Mouse (Mus musculus): ENCODE measurements around the gene Tox2.

Gene Tox2

GRCm38 (mm10) chr2:163202884-163203634 is at the start of gene Tox2:
Gene Tox2 (plus strand): TSS chr2:163203125.
- in situ Hi-C loops (cut with MseI, MboI): loop anchor here in 1 of 2 experiments (10.0 kb wide), 1 partner anchor 98 kb away; no protein-coding TSS in a partner anchor

- in situ Hi-C loops (cut with MseI, MboI): no loop called here
These were observed 48.3 kb upstream of the Tox2 start for GRCm38 (mm10) chr2:163154673-163155072.

GRCm38 (mm10) chr2:163158979-163159378 is 43.9 kb upstream of the Tox2 start:
- in situ Hi-C loops (cut with MseI, MboI): no loop called here

GRCm38 (mm10) chr2:163164461-163164990 is 38.4 kb upstream of the Tox2 start:
- in situ Hi-C loops (cut with MseI, MboI): no loop called here

GRCm38 (mm10) chr2:163166067-163166805 is 36.7 kb upstream of the Tox2 start:
- in situ Hi-C loops (cut with MseI, MboI): no loop called here

- in situ Hi-C loops (cut with MseI, MboI): no loop called here
These were observed 31.0 kb upstream of the Tox2 start for GRCm38 (mm10) chr2:163171891-163172290.

- in situ Hi-C loops (cut with MseI, MboI): no loop called here
These were observed 28.9 kb upstream of the Tox2 start for GRCm38 (mm10) chr2:163174066-163174465.

GRCm38 (mm10) chr2:163175831-163176230 is 27.1 kb upstream of the Tox2 start:
- in situ Hi-C loops (cut with MseI, MboI): no loop called here

- in situ Hi-C loops (cut with MseI, MboI): no loop called here
These were observed 26.4 kb upstream of the Tox2 start for GRCm38 (mm10) chr2:163176502-163176901.

GRCm38 (mm10) chr2:163187552-163187951 is 15.4 kb upstream of the Tox2 start:
- in situ Hi-C loops (cut with MseI, MboI): no loop called here

GRCm38 (mm10) chr2:163189596-163189995 is 13.3 kb upstream of the Tox2 start:
- in situ Hi-C loops (cut with MseI, MboI): no loop called here

GRCm38 (mm10) chr2:163190004-163190441 is 12.9 kb upstream of the Tox2 start:
- in situ Hi-C loops (cut with MseI, MboI): no loop called here

- in situ Hi-C loops (cut with MseI, MboI): no loop called here
These were observed 10.4 kb upstream of the Tox2 start for GRCm38 (mm10) chr2:163192485-163192884.

- in situ Hi-C loops (cut with MseI, MboI): no loop called here
These were observed 8.9 kb upstream of the Tox2 start for GRCm38 (mm10) chr2:163194015-163194414.

- in situ Hi-C loops (cut with MseI, MboI): no loop called here
These were observed 8.4 kb upstream of the Tox2 start for GRCm38 (mm10) chr2:163194543-163194942.

GRCm38 (mm10) chr2:163195106-163195833 is 7.7 kb upstream of the Tox2 start:
- in situ Hi-C loops (cut with MseI, MboI): no loop called here

GRCm38 (mm10) chr2:163195834-163196145 is 7.1 kb upstream of the Tox2 start:
- in situ Hi-C loops (cut with MseI, MboI): no loop called here

- in situ Hi-C loops (cut with MseI, MboI): loop anchor here in 1 of 2 experiments (10.0 kb wide), 1 partner anchor 97 kb away; no protein-coding TSS in a partner anchor
These were observed 1.0 kb upstream of the Tox2 start for GRCm38 (mm10) chr2:163201897-163202296.

- in situ Hi-C loops (cut with MseI, MboI): loop anchor here in 1 of 2 experiments (10.0 kb wide), 1 partner anchor 98 kb away; no protein-coding TSS in a partner anchor
These were observed 407 bp upstream of the Tox2 start for GRCm38 (mm10) chr2:163202553-163202883.

- in situ Hi-C loops (cut with MseI, MboI): loop anchor here in 1 of 2 experiments (10.0 kb wide), 1 partner anchor 99 kb away; no protein-coding TSS in a partner anchor
These were observed 966 bp downstream of the Tox2 start for GRCm38 (mm10) chr2:163203635-163204547.
